Mouse (Mus musculus) cerebellum, postnatal 36 days (tissue): ENCODE data around the gene Ece1.

Experiments used
- DNase-seq, 2 experiments: peaks; one replicate each; pipeline ENCODE4 v3.0.0; 2021 to 2022; ENCODE audit warnings: mixed read lengths in 2 of 2

Gene Ece1

GRCm38 (mm10) chr4:137919116-137919515 is 57.1 kb downstream of the Ece1 start:
- DNase-seq = peak; percentile 60 to 61

- DNase-seq = no peak
Observed at GRCm38 (mm10) chr4:137920005-137920404, 58.0 kb downstream of the Ece1 start.

GRCm38 (mm10) chr4:137920500-137920961 is 58.5 kb downstream of the Ece1 start:
- DNase-seq = no peak

GRCm38 (mm10) chr4:137921510-137921909 is 59.5 kb downstream of the Ece1 start:
- DNase-seq = no peak

GRCm38 (mm10) chr4:137923052-137923451 is 61.0 kb downstream of the Ece1 start:
- no peak for DNase-seq

- DNase-seq = no peak
Observed at GRCm38 (mm10) chr4:137925176-137925575, 63.1 kb downstream of the Ece1 start.

GRCm38 (mm10) chr4:137926161-137926560 is 64.1 kb downstream of the Ece1 start:
- no peak for DNase-seq

GRCm38 (mm10) chr4:137927136-137927535 is 65.1 kb downstream of the Ece1 start:
- no peak for DNase-seq

GRCm38 (mm10) chr4:137927741-137928535 is 65.9 kb downstream of the Ece1 start:
- no peak for DNase-seq

- no peak for DNase-seq
Observed at GRCm38 (mm10) chr4:137928813-137929212, 66.8 kb downstream of the Ece1 start.

- DNase-seq = no peak
Observed at GRCm38 (mm10) chr4:137929341-137930016, 67.4 kb downstream of the Ece1 start.

- DNase-seq = no peak
Observed at GRCm38 (mm10) chr4:137930500-137931008, 68.5 kb downstream of the Ece1 start.

GRCm38 (mm10) chr4:137931009-137931757 is 69.1 kb downstream of the Ece1 start:
- no peak for DNase-seq

GRCm38 (mm10) chr4:137932554-137933178 is 70.6 kb downstream of the Ece1 start:
- no peak for DNase-seq

GRCm38 (mm10) chr4:137933328-137933727 is 71.3 kb downstream of the Ece1 start:
- DNase-seq = no peak

- DNase-seq = no peak
Observed at GRCm38 (mm10) chr4:137936134-137936533, 74.1 kb downstream of the Ece1 start.

GRCm38 (mm10) chr4:137940061-137940460 is 78.0 kb downstream of the Ece1 start:
- peak; percentile 73 to 79 for DNase-seq

GRCm38 (mm10) chr4:137941131-137941844 is 79.3 kb downstream of the Ece1 start:
- no peak for DNase-seq

GRCm38 (mm10) chr4:137941871-137942781 is 80.1 kb downstream of the Ece1 start:
- peak; percentile 73 to 81 for DNase-seq

- peak in 1 of 2 experiments; percentile 43 for DNase-seq
Observed at GRCm38 (mm10) chr4:137942782-137943486, 80.9 kb downstream of the Ece1 start.
